Mouse (Mus musculus): ENCODE results near the gene Lonrf3. TPM values are rescaled to one million over a fixed set of nuclear protein-coding genes. Genes with fewer than 3 reads are reported as not detected.

Gene Lonrf3
- polyA plus RNA-seq, 1 experiment from 2014 or later: 0.28 TPM

Small RNA genes lying within 50 kb of the gene (microRNA-seq; reads per million reads assigned to microRNA genes)
- not detected for gene Gm44485

Other genes starting within 250 kb of the Lonrf3 start
- 36.4 and 38.1 TPM in 2 replicates for gene Il13ra1, start 216.2 kb upstream of the Lonrf3 start, polyA plus RNA-seq (2014; fragmentation: Nextera tagmentation; extraction: Ambion mirVana)
- 4.4 and 4.6 TPM in 2 replicates for gene Zcchc12, start 132.4 kb upstream of the Lonrf3 start, polyA plus RNA-seq (2014; fragmentation: Nextera tagmentation; extraction: Ambion mirVana)
- not detected in 2 replicates for gene Gm6268, start 72.9 kb downstream of the Lonrf3 start, polyA plus RNA-seq (2014; fragmentation: Nextera tagmentation; extraction: Ambion mirVana)
- not detected in 2 replicates for gene Gm14569, start 163.5 kb downstream of the Lonrf3 start, polyA plus RNA-seq (2014; fragmentation: Nextera tagmentation; extraction: Ambion mirVana)